In the genomic region with DNA sequence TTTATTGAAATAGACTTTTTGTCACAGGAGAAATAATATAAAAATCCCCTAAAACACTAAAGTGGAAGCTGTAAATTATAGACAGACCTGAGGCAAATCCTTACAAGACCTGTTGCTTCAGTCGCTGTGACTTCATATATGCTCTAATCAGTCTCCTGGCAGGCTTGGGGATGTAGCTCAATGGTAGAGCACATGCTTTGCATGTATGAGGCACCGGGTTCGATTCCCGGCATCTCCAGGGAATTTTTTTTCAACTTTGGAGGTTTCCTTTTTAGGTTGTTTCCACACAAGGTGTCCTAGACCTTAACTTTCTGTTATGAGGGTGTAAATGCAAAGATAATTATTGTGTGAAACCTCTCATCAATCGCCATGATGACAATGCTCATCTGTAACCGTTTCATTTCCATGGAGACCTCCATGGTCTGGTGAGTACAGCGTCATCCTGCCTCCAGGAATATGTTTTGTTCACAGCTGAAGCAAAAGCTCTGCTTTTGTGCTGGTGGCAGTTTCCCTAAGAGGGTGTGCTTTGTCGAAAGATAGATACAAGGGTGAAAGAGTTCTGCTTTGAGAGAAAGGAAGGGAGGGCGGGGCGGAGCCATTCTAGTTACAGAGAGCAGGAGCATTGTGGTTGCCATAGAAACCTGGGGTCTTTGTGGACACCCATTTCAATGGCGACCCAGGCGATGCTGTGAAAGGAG, we compare ENCODE assay signal across 8 mouse cellular contexts. TPM values are rescaled to one million over a fixed set of nuclear protein-coding genes. Genes with fewer than 3 reads are reported as not detected.
DNase-seq lines count a peak whose midpoint lies in the region; ATAC-seq and TF ChIP-seq lines count a peak whose summit lies in the region.
"Had no signal": no experiment of that assay in that cellular context is flagged by ENCODE, and none has a peak within 500 bp of the region (broad histone marks: within the 10 kb centered on the region; RNA-seq: fewer than 3 reads in every experiment).

Tceal3 (plus strand) TSS at position 644 of the 698 bp plus-strand sequence.

- no peaks in the 10 kb centered on the region for H3K36me3 ChIP-seq in hindbrain, embryonic 12.5 days
- no peaks in the 10 kb centered on the region for H3K36me3 ChIP-seq in limb, embryonic 15.5 days
- no peaks in the 10 kb centered on the region for H3K36me3 ChIP-seq in kidney, adult 2 months (ENCODE audit: control insufficient read depth, insufficient read depth, low read length)

- DNase-seq in adrenal gland, postnatal 4 days (ENCODE audit: low spot score in 2 of 2): no peak
- DNase-seq in telencephalon, adult 2 months (ENCODE audit: low read depth, low spot score): peak; percentile 53
- no peak for DNase-seq in kidney, adult 2 months
- no peak for DNase-seq in lung, postnatal 14 days

- no peaks in the 10 kb centered on the region for H3K9me3 ChIP-seq in hindbrain, embryonic 12.5 days (replicated peaks)
- H3K9me3 ChIP-seq in limb, embryonic 15.5 days: no peaks in the 10 kb centered on the region

- H3K4me3 ChIP-seq in cortical plate, adult 2 months (ENCODE audit: insufficient read depth, low read length): peak within 1 kb of the TSS; percentile 57
- H3K4me3 ChIP-seq in hindbrain, embryonic 12.5 days: peak within 1 kb of the TSS; percentile 33
- no peak within 1 kb of the TSS for H3K4me3 ChIP-seq in limb, embryonic 15.5 days
- no peak within 1 kb of the TSS for H3K4me3 ChIP-seq in kidney, adult 2 months (ENCODE audit: insufficient read depth, low read depth, low read length)
- H3K4me3 ChIP-seq: erythroblast, embryonic 14.5 days had no signal

- 31% methylated on average over 12 of the region's 12 CpGs for WGBS in hindbrain, embryonic 12.5 days
- 56% methylated on average over 12 of the region's 12 CpGs for WGBS in limb, embryonic 15.5 days
- 40% methylated on average over 12 of the region's 12 CpGs for WGBS in kidney, adult 2 months

- no peaks in the 10 kb centered on the region for H3K27me3 ChIP-seq in hindbrain, embryonic 12.5 days
- no peaks in the 10 kb centered on the region for H3K27me3 ChIP-seq in limb, embryonic 15.5 days
- no peaks in the 10 kb centered on the region for H3K27me3 ChIP-seq in kidney, adult 2 months (replicated peaks; ENCODE audit: control insufficient read depth, insufficient read depth, low read length)

- H3K4me1 ChIP-seq in cortical plate, adult 2 months (ENCODE audit: control insufficient read depth, insufficient read depth, low read length): no peaks in the 10 kb centered on the region
- H3K4me1 ChIP-seq in hindbrain, embryonic 12.5 days: no peaks in the 10 kb centered on the region
- H3K4me1 ChIP-seq in limb, embryonic 15.5 days: no peaks in the 10 kb centered on the region
- no peaks in the 10 kb centered on the region for H3K4me1 ChIP-seq in kidney, adult 2 months (ENCODE audit: control insufficient read depth, insufficient read depth, low read length)

- H3K27ac ChIP-seq in cortical plate, adult 2 months (ENCODE audit: insufficient read depth, low read length): no peak within 1 kb of the TSS
- H3K27ac ChIP-seq in hindbrain, embryonic 12.5 days: peak within 1 kb of the TSS; percentile 79
- H3K27ac ChIP-seq in limb, embryonic 15.5 days: no peak within 1 kb of the TSS
- H3K27ac ChIP-seq in kidney, adult 2 months (ENCODE audit: insufficient read depth, low read depth, low read length): no peak within 1 kb of the TSS

- ATAC-seq in hindbrain, embryonic 12.5 days (ENCODE audit: low FRiP score): peak; percentile 95
- ATAC-seq in limb, embryonic 15.5 days (ENCODE audit: insufficient number of reproducible peaks, low FRiP score, low TSS enrichment, low read depth): no peak

- no peak for TF ChIP-seq CTCF in cortical plate, adult 2 months (IDR thresholded peaks at IDR 0.05; ENCODE audit: extremely low read depth, insufficient read depth, low read length)
- no peak for TF ChIP-seq CTCF in kidney, adult 2 months (conservative IDR thresholded peaks at IDR 0.05; ENCODE audit: insufficient read depth, insufficient read length, low read depth, low read length)

- peak within 1 kb of the TSS; percentile 39 for H3K4me2 ChIP-seq in hindbrain, embryonic 12.5 days (replicated peaks)
- H3K4me2 ChIP-seq in limb, embryonic 15.5 days: no peak within 1 kb of the TSS

- TF ChIP-seq POLR2A in cortical plate, adult 2 months (IDR thresholded peaks at IDR 0.05; ENCODE audit: extremely low read depth, insufficient read depth, low read length): no peak
- no peak for TF ChIP-seq POLR2A in kidney, adult 2 months (IDR thresholded peaks at IDR 0.05; ENCODE audit: low read depth, low read length)

- H3K9ac ChIP-seq in hindbrain, embryonic 12.5 days: peak within 1 kb of the TSS; percentile 50
- H3K9ac ChIP-seq in limb, embryonic 15.5 days: no peak within 1 kb of the TSS

RNA-seq across cellular contexts. Expression of gene Tceal3, which starts in this region (rescaled TPM):
- total RNA-seq in adrenal gland, postnatal 4 days (2021): 10 to 100 TPM; 31.1 to 40.5 TPM
- polyA plus RNA-seq in cortical plate, adult 2 months (2012; rRNA removed): 243 and 298 TPM in 2 replicates
- polyA plus RNA-seq in hindbrain, embryonic 12.5 days (2016; fragmentation: Nextera tagmentation; extraction: Ambion mirVana): 31.4 and 42.0 TPM in 2 replicates
- polyA plus RNA-seq in limb, embryonic 15.5 days (2015; fragmentation: Nextera tagmentation; extraction: Ambion mirVana): 33.0 and 57.8 TPM in 2 replicates
- 0.42 and 0.68 TPM in 2 replicates for polyA plus RNA-seq in kidney, adult 2 months (2012; rRNA removed)
- polyA plus RNA-seq: erythroblast, embryonic 14.5 days had no signal

Comparison
In these comparisons a context has a peak if more than half of its experiments do, and no peak if none do; other contexts are left out.
1. RNA of gene Tceal3 (polyA plus RNA-seq): 243 to 298 TPM in cortical plate, adult 2 months, 33.0 to 57.8 TPM in limb, embryonic 15.5 days and 31.4 to 42.0 TPM in hindbrain, embryonic 12.5 days; 0.42 to 0.68 TPM in kidney, adult 2 months; every median in the first group is over 10 times any median in the second.
2. H3K4me3 ChIP-seq: peak in cortical plate, adult 2 months (single experiment) and hindbrain, embryonic 12.5 days (single experiment); none in limb, embryonic 15.5 days (single experiment) and kidney, adult 2 months (single experiment).